ENCODE assay signal across 24 mouse cellular contexts in the genomic region with DNA sequence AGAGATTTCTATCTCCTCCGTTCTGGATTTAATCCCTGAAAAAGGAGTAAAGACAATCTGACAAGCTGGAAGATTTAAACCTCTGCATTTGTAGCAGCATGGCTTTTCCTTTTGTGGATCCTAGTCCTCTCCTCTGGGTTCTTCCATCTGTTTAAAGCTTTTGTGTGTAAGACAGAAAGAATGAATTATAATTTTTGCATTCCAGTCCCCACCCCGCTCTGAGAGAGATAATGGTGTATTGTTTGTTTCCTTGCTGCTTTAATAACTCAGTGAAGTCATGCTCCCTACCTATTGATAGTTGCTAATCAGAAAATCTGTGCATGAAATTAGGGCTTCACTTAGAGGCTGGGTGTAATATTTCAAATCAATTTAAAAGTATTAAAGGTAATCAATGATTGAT.
DNase-seq lines count a peak whose midpoint lies in the region; ATAC-seq lines count a peak whose summit lies in the region.
"Had no signal": no experiment of that assay in that cellular context is flagged by ENCODE, and none has a peak within 500 bp of the region (broad histone marks: within the 10 kb centered on the region; RNA-seq: fewer than 3 reads in every experiment).

No protein-coding gene starts in this region.

- no peaks in the 10 kb centered on the region for H3K9me3 ChIP-seq in midbrain, embryonic 12.5 days
- H3K9me3 ChIP-seq in midbrain, embryonic 16.5 days (replicated peaks; ENCODE audit: control insufficient read depth, low read length, poor library complexity, severe bottlenecking), result no peaks in the 10 kb centered on the region
- H3K9me3 ChIP-seq in forebrain, embryonic 16.5 days (ENCODE audit: control insufficient read depth, low read length), result no peaks in the 10 kb centered on the region
- H3K9me3 ChIP-seq: forebrain, embryonic 10.5 days; forebrain, embryonic 13.5 days had no signal

- peaks cover 4% of the 10 kb centered on the region; the same call in 1 of the 2 replicates for H3K4me1 ChIP-seq in midbrain, embryonic 12.5 days
- no peaks in the 10 kb centered on the region for H3K4me1 ChIP-seq in midbrain, embryonic 16.5 days (ENCODE audit: control insufficient read depth, insufficient read depth, low read length)
- H3K4me1 ChIP-seq in forebrain, embryonic 16.5 days (replicated peaks; ENCODE audit: control insufficient read depth, insufficient read depth, low read length), result no peaks in the 10 kb centered on the region
- H3K4me1 ChIP-seq: forebrain, embryonic 13.5 days had no signal

- ATAC-seq in midbrain, embryonic 12.5 days (ENCODE audit: low FRiP score, low read depth), result peak; percentile 62; the same call in 1 of the 2 replicates
- no peak for ATAC-seq in midbrain, embryonic 16.5 days
- ATAC-seq in forebrain, embryonic 16.5 days, result no peak
- ATAC-seq: forebrain, embryonic 13.5 days; forebrain, postnatal 0 days; hindbrain, postnatal 0 days; inflammation-experienced regulatory T-cells, adult 6 months; intestine, embryonic 16.5 days; Patski had no signal

- 22% methylated on average over 2 of the region's 2 CpGs for WGBS in midbrain, embryonic 12.5 days
- 5% methylated on average over 2 of the region's 2 CpGs for WGBS in midbrain, embryonic 16.5 days
- 26% methylated on average over 2 of the region's 2 CpGs for WGBS in forebrain, embryonic 16.5 days

- H3K27me3 ChIP-seq in midbrain, embryonic 12.5 days, result no peaks in the 10 kb centered on the region
- no peaks in the 10 kb centered on the region for H3K27me3 ChIP-seq in midbrain, embryonic 16.5 days (ENCODE audit: control insufficient read depth, insufficient read depth, low read depth, low read length)
- H3K27me3 ChIP-seq in forebrain, embryonic 16.5 days (replicated peaks; ENCODE audit: control insufficient read depth, insufficient read depth, low read length), result no peaks in the 10 kb centered on the region
- H3K27me3 ChIP-seq: forebrain, embryonic 13.5 days; Patski had no signal

- H3K9ac ChIP-seq in midbrain, embryonic 12.5 days (replicated peaks), result no peak overlapping the region
- no peak overlapping the region for H3K9ac ChIP-seq in midbrain, embryonic 16.5 days (ENCODE audit: low read depth, low read length)
- H3K9ac ChIP-seq in forebrain, embryonic 16.5 days (replicated peaks; ENCODE audit: low read depth, low read length), result no peak overlapping the region
- H3K9ac ChIP-seq: forebrain, embryonic 13.5 days; forebrain, postnatal 0 days; hindbrain, embryonic 14.5 days had no signal

- H3K4me2 ChIP-seq in midbrain, embryonic 12.5 days (replicated peaks), result no peak overlapping the region
- no peak overlapping the region for H3K4me2 ChIP-seq in midbrain, embryonic 16.5 days (ENCODE audit: low read length)
- no peak overlapping the region for H3K4me2 ChIP-seq in forebrain, embryonic 16.5 days (ENCODE audit: low read length)
- H3K4me2 ChIP-seq: forebrain, embryonic 13.5 days; heart, embryonic 11.5 days; hindbrain, embryonic 14.5 days had no signal

- no peak overlapping the region for H3K27ac ChIP-seq in midbrain, embryonic 12.5 days (replicated peaks)
- H3K27ac ChIP-seq in midbrain, embryonic 16.5 days (ENCODE audit: low read length), result no peak overlapping the region
- H3K27ac ChIP-seq in forebrain, embryonic 16.5 days (ENCODE audit: low read length), result no peak overlapping the region
- H3K27ac ChIP-seq: forebrain, embryonic 10.5 days; forebrain, embryonic 13.5 days; gastrocnemius, adult 2 months; hindbrain, embryonic 14.5 days; hindbrain, postnatal 0 days had no signal

- no peak overlapping the region for H3K4me3 ChIP-seq in midbrain, embryonic 12.5 days
- no peak overlapping the region for H3K4me3 ChIP-seq in midbrain, embryonic 16.5 days (ENCODE audit: low read depth, low read length)
- no peak overlapping the region for H3K4me3 ChIP-seq in forebrain, embryonic 16.5 days (replicated peaks; ENCODE audit: low read length)
- H3K4me3 ChIP-seq: forebrain, embryonic 10.5 days; forebrain, embryonic 13.5 days; gastrocnemius, adult 2 months had no signal

- H3K36me3 ChIP-seq in midbrain, embryonic 12.5 days, result no peaks in the 10 kb centered on the region
- no peaks in the 10 kb centered on the region for H3K36me3 ChIP-seq in midbrain, embryonic 16.5 days (ENCODE audit: control insufficient read depth, insufficient read depth, low read length)
- H3K36me3 ChIP-seq in forebrain, embryonic 16.5 days (ENCODE audit: control insufficient read depth, insufficient read depth), result no peaks in the 10 kb centered on the region
- H3K36me3 ChIP-seq: forebrain, embryonic 10.5 days had no signal

- peak; percentile 30 for DNase-seq in embryo, embryonic 10.5 days (ENCODE audit: low spot score)
- DNase-seq in embryo, embryonic 10 days (ENCODE audit: low spot score), result no peak
- peak; percentile 10 for DNase-seq in Muller cell, postnatal 12 days (ENCODE audit: inconsistent ontology term)
- DNase-seq in embryo, embryonic 11.5 days (ENCODE audit: low read depth, low spot score), result peak; percentile 0
- no peak for DNase-seq in cerebellum, adult 18-20 months
- DNase-seq: adrenal gland, postnatal 14 days; cerebellum, adult 11-12 months; cerebellum, adult 9-10 months; cerebellum, postnatal 14 days; forebrain, postnatal 0 days; gastrocnemius, adult 2 months; gastrocnemius, postnatal 14 days; heart, adult 11 months had no signal

Comparison
In these comparisons a context has a peak if more than half of its experiments do, and no peak if none do; other contexts are left out.
1. DNase-seq: peak in embryo, embryonic 10.5 days (single experiment), Muller cell, postnatal 12 days (single experiment) and embryo, embryonic 11.5 days (single experiment); none in embryo, embryonic 10 days (single experiment) and cerebellum, adult 18-20 months (0 of 2).